Mouse (Mus musculus) lung, adult 2 months (tissue): ENCODE results near the gene Abca2. TPM values are rescaled to one million over a fixed set of nuclear protein-coding genes. Genes with fewer than 3 reads are reported as not detected.
"Not testable (repeated sequence)": the region's sequence is repeated elsewhere in the genome, so short reads cannot be mapped to it uniquely, and the experiment has no call there.

Source experiments
- DNase-seq: peaks from one replicate; pipeline ENCODE4 v3.0.0; 2022
- H3K4me1 ChIP-seq: fragments of 200-500 bp; 2 replicates; pipeline ENCODE4 v1.6.1; 2011; ENCODE audit warnings: low read length; ENCODE audit not compliant: control insufficient read depth, insufficient read depth
- H3K4me3 ChIP-seq: fragments of 200-500 bp; replicated peaks from 2 replicates; pipeline ENCODE3; 2011; ENCODE audit warnings: low read depth, mild to moderate bottlenecking, control low read depth, low read length; ENCODE audit errors: extremely low read depth
- CTCF ChIP-seq: fragments of 200-500 bp; IDR thresholded peaks from 2 replicates; pipeline ENCODE4 v1.5.1; 2011; ENCODE audit warnings: mild to moderate bottlenecking, low read length, control low read depth; ENCODE audit not compliant: insufficient read depth
- POLR2A ChIP-seq: fragments of 200-500 bp; IDR thresholded peaks from 2 replicates; pipeline ENCODE4 v1.6.1; 2011; ENCODE audit warnings: low read depth, mild to moderate bottlenecking, control low read depth, low read length, borderline replicate concordance; ENCODE audit errors: extremely low read depth
- WGBS: fragments of 180-500 bp; shearing (Covaris S2); methylation state at CpG from one replicate; pipeline ENCODE4 v1.1.7; 2018; 5-methylcytosine and 5-hydroxymethylcytosine counted together
- polyA plus RNA-seq: library from polyadenylated mRNA; depleted of rRNA; stranded (reverse); fragments of >200 nt; gene quantifications from 2 replicates; pipeline ENCODE4 v1.2.3, GENCODE M21; 2012

Abca2 gene
- polyA plus RNA-seq, 1 experiment: 61.5 TPM

- no peak for TF ChIP-seq POLR2A
- TF ChIP-seq CTCF: no peak
- 16% methylated on average over 16 of the region's 16 CpGs for WGBS
- Histone ChIP-seq H3K4me1 (peaks cover 8% of the 10 kb centered on the region), H3K4me3 (no peak overlapping the region)
- no peak for DNase-seq
These were observed 28.2 kb upstream of the Abca2 start for GRCm38 (mm10) chr2:25400291-25400690.

GRCm38 (mm10) chr2:25400764-25401163 lies 27.7 kb upstream of the Abca2 start:
- TF ChIP-seq CTCF (peak; percentile 50), POLR2A (no peak)
- Histone ChIP-seq H3K4me3 (no peak overlapping the region), H3K4me1 (peaks cover 8% of the 10 kb centered on the region)
- peak; percentile 59 for DNase-seq
- 4% methylated on average over 17 of the region's 17 CpGs for WGBS

DNA sequence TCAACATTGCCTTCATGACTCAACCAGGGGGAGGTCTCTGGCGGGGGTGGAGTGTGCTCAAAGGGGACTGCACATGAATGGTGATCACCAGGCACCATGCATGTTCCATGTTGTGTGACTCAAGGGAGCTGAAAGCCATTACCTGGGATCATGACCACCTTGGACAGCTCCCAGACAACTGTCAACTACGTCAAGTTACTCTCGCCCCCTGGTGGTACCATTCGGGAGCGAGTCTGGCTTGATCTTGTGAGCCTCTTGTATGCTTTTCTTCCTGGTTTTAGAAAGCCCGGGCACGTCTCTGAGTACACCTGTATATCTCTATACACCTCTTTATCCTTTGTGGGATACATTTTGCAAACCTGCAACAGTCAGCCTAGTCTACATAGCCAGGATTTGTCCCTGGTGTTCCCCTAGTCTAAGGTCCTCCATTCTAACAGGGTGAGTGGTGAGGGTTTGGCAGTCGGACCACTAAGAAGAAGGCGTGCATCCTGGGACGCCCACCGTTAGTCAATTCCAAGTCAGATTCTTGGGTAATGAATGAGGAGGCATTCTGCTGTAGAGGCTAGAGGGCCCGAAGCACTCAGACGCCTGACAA lies 26.0 kb upstream of the Abca2 start:
- TF ChIP-seq POLR2A: no peak
- TF ChIP-seq CTCF: peak; percentile 68
- WGBS: 2% methylated on average over 13 of the region's 13 CpGs
- DNase-seq: peak; percentile 70
- peaks cover 4% of the 10 kb centered on the region; the same call in 1 of the 2 replicates for H3K4me1 ChIP-seq
- peak overlapping the region; percentile 68 for H3K4me3 ChIP-seq

- Histone ChIP-seq H3K4me3 (peak overlapping the region; percentile 68), H3K4me1 (peaks cover 4% of the 10 kb centered on the region; the same call in 1 of the 2 replicates)
- TF ChIP-seq CTCF: no peak
- TF ChIP-seq POLR2A: peak; percentile 59; the same call in 1 of the 2 replicates
- DNase-seq: peak; percentile 74
- WGBS: under 1% methylated on average over 53 of the region's 54 CpGs
These were observed 25.4 kb upstream of the Abca2 start for GRCm38 (mm10) chr2:25402972-25403601.

DNA sequence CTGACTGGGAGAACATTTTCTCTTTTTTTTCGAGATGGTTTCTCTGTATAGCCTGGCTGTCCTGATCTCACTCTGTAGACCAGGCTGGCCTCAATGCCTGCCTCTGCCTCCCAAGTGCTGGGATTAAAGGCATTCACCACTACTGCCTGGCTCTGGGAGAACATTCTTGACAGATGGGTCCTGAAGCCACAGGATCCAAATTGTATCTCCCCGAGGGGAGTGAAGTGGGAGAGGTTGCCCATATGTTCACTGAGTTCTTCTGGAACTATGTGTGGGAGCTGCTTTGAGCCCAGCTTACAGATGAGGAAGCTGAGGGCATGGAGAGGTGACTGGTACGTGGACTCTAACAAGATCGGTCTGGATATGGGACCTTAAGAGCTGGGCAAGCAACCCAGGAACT lies 24.5 kb upstream of the Abca2 start:
- no peak for DNase-seq
- WGBS: 80% methylated on average over 4 of the region's 4 CpGs
- peaks cover 4% of the 10 kb centered on the region; the same call in 1 of the 2 replicates for H3K4me1 ChIP-seq

DNA sequence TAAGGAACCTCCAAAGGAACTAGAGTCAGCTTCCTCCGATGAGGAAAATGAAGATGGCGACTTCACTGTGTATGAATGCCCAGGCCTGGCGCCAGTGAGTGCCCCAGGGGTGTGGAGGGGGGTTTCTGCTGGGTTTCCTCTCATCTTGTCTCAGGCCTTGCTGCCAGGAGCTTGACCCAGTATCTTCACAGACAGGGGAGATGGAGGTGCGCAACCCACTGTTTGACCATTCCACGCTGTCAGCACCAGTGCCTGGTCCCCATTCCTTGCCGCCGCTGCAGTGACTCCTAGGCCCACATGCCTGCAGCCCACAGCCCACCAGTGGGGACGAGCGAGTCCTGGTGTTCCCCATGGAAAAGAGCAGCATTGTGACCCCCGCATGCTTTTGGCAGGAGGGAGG lies 19.6 kb upstream of the Abca2 start:
- no peak for DNase-seq
- Histone ChIP-seq H3K4me1 (0 out of 2 replicates have a peak, but pooled peaks cover 1% of the 10 kb centered on the region), H3K4me3 (no peak overlapping the region)
- TF ChIP-seq POLR2A: no peak
- no peak for TF ChIP-seq CTCF
- 82% methylated on average over 10 of the region's 10 CpGs for WGBS

More for the DNA sequence above, 24.5 kb upstream of the Abca2 start:
- TF ChIP-seq POLR2A (no peak), CTCF (no peak)
- H3K4me3 ChIP-seq: no peak overlapping the region

- H3K4me3 ChIP-seq, DNase-seq, H3K4me1 ChIP-seq: not testable (repeated sequence)
These were observed 15.1 kb upstream of the Abca2 start for GRCm38 (mm10) chr2:25413436-25413835.

- Histone ChIP-seq H3K4me1 (peaks cover 2% of the 10 kb centered on the region; the same call in 1 of the 2 replicates), H3K4me3 (no peak overlapping the region)
- 9% methylated on average over 3 of the region's 3 CpGs for WGBS
- no peak for DNase-seq
- no peak for TF ChIP-seq CTCF
- TF ChIP-seq POLR2A: no peak
These were observed 11.1 kb upstream of the Abca2 start for GRCm38 (mm10) chr2:25417426-25417825.

GRCm38 (mm10) chr2:25421896-25422295 lies 6.6 kb upstream of the Abca2 start:
- no peak for TF ChIP-seq POLR2A
- TF ChIP-seq CTCF: peak; percentile 41

More at GRCm38 (mm10) chr2:25421896-25422295, 6.6 kb upstream of the Abca2 start:
- Histone ChIP-seq H3K4me1 (peaks cover 2% of the 10 kb centered on the region; the same call in 1 of the 2 replicates), H3K4me3 (no peak overlapping the region)
- 22% methylated on average over 3 of the region's 3 CpGs for WGBS
- DNase-seq: no peak
